Mouse (Mus musculus) cortical plate, adult 2 months (tissue): ENCODE results near the gene Chaf1a.
"Not testable (repeated sequence)": the region's sequence is repeated elsewhere in the genome, so short reads cannot be mapped to it uniquely, and the experiment has no call there.

Experiments used
- CTCF ChIP-seq: fragments of 200-500 bp; IDR thresholded peaks from 2 replicates; pipeline ENCODE4 v1.5.1; 2011; ENCODE audit warnings: mild to moderate bottlenecking, control low read depth, low read length; ENCODE audit not compliant: insufficient read depth; ENCODE audit errors: extremely low read depth
- POLR2A ChIP-seq: fragments of 200-500 bp; IDR thresholded peaks from 2 replicates; pipeline ENCODE4 v1.6.1; 2011; ENCODE audit warnings: mild to moderate bottlenecking, low read length, control low read depth; ENCODE audit not compliant: insufficient read depth; ENCODE audit errors: extremely low read depth

GRCm38 (mm10) chr17:56104821-56105220, 64.6 kb downstream of the Chaf1a start:
- TF ChIP-seq POLR2A, CTCF: not testable (repeated sequence)
